Mouse (Mus musculus): Measurements from ENCODE around the gene Zfp442. TPM values are rescaled to one million over a fixed set of nuclear protein-coding genes. Genes with fewer than 3 reads are reported as not detected.
"Not testable (repeated sequence)": the region's sequence is repeated elsewhere in the genome, so short reads cannot be mapped to it uniquely, and the experiment has no call there.

Zfp442 gene
- 7.1 and 7.7 TPM in 2 replicates for polyA plus RNA-seq (2015; fragmentation: Nextera tagmentation; extraction: Ambion mirVana)

- not testable (repeated sequence) for H3K27me3 ChIP-seq (ENCODE audit: control insufficient read depth, insufficient read depth, low read depth, low read length); H3K9me3 ChIP-seq (ENCODE audit: control insufficient read depth, low read length); H3K36me3 ChIP-seq (ENCODE audit: control insufficient read depth, insufficient read depth, low read length); H3K4me1 ChIP-seq (replicated peaks; ENCODE audit: control insufficient read depth, insufficient read depth, low read length)
- Histone ChIP-seq H3K9ac (ENCODE audit: low read length) (peak within 1 kb of the TSS; percentile 66), H3K4me3 (ENCODE audit: low read length) (peak within 1 kb of the TSS; percentile 55), H3K4me2 (ENCODE audit: low read depth, low read length) (peak within 1 kb of the TSS; percentile 59), H3K27ac (ENCODE audit: low read length) (peak within 1 kb of the TSS; percentile 39; the same call in 1 of the 2 replicates)
- ATAC-seq (ENCODE audit: low read depth), result peak; percentile 100
- WGBS, result under 1% methylated on average over 18 of the region's 18 CpGs
Measured at GRCm38 (mm10) chr2:150451180-150451919, at the start of gene Zfp442. Gene Zfp442 (minus strand): TSS chr2:150451486.

GRCm38 (mm10) chr2:150500124-150500973 is 49.1 kb upstream of the Zfp442 start:
- Histone ChIP-seq H3K4me2 (ENCODE audit: low read depth, low read length) (peak overlapping the region; percentile 49), H3K4me3 (ENCODE audit: low read length) (peak overlapping the region; percentile 31)
- not testable (repeated sequence) for H3K9ac ChIP-seq (ENCODE audit: low read length); H3K9me3 ChIP-seq (ENCODE audit: control insufficient read depth, low read length); H3K27ac ChIP-seq (ENCODE audit: low read length); H3K36me3 ChIP-seq (ENCODE audit: control insufficient read depth, insufficient read depth, low read length); H3K27me3 ChIP-seq (ENCODE audit: control insufficient read depth, insufficient read depth, low read depth, low read length); H3K4me1 ChIP-seq (replicated peaks; ENCODE audit: control insufficient read depth, insufficient read depth, low read length)
- ATAC-seq (ENCODE audit: low read depth), result peak; percentile 77
- 26% methylated on average over 60 of the region's 60 CpGs for WGBS

GRCm38 (mm10) chr2:150493031-150493430 is 41.7 kb upstream of the Zfp442 start:
- no peaks in the 10 kb centered on the region for H3K27me3 ChIP-seq (ENCODE audit: control insufficient read depth, insufficient read depth, low read depth, low read length)
- no peaks in the 10 kb centered on the region for H3K4me1 ChIP-seq (replicated peaks; ENCODE audit: control insufficient read depth, insufficient read depth, low read length)
- H3K27ac ChIP-seq (ENCODE audit: low read length), result no peak overlapping the region
- no peaks in the 10 kb centered on the region; the same call in 1 of the 2 replicates for H3K9me3 ChIP-seq (ENCODE audit: control insufficient read depth, low read length)
- H3K36me3 ChIP-seq (ENCODE audit: control insufficient read depth, insufficient read depth, low read length), result no peaks in the 10 kb centered on the region
- no peak overlapping the region for H3K4me2 ChIP-seq (ENCODE audit: low read depth, low read length)
- H3K9ac ChIP-seq (ENCODE audit: low read length), result no peak overlapping the region
- no peak overlapping the region for H3K4me3 ChIP-seq (ENCODE audit: low read length)
- 67% methylated on average over 2 of the region's 2 CpGs for WGBS
- no peak for ATAC-seq (ENCODE audit: low read depth)

- H3K27me3 ChIP-seq (ENCODE audit: control insufficient read depth, insufficient read depth, low read depth, low read length); ATAC-seq (ENCODE audit: low read depth); H3K4me2 ChIP-seq (ENCODE audit: low read depth, low read length); H3K36me3 ChIP-seq (ENCODE audit: control insufficient read depth, insufficient read depth, low read length); H3K27ac ChIP-seq (ENCODE audit: low read length); H3K4me3 ChIP-seq (ENCODE audit: low read length); H3K9ac ChIP-seq (ENCODE audit: low read length); H3K9me3 ChIP-seq (ENCODE audit: control insufficient read depth, low read length); H3K4me1 ChIP-seq (replicated peaks; ENCODE audit: control insufficient read depth, insufficient read depth, low read length): not testable (repeated sequence)
- WGBS, result 65% methylated on average over 7 of the region's 8 CpGs
Measured at GRCm38 (mm10) chr2:150484939-150485778, 33.9 kb upstream of the Zfp442 start, which contains the start of gene Zfp345. Gene Zfp345 (minus strand): TSS chr2:150485091.

- H3K36me3 ChIP-seq (ENCODE audit: control insufficient read depth, insufficient read depth, low read length); H3K4me2 ChIP-seq (ENCODE audit: low read depth, low read length); H3K9me3 ChIP-seq (ENCODE audit: control insufficient read depth, low read length); H3K27me3 ChIP-seq (ENCODE audit: control insufficient read depth, insufficient read depth, low read depth, low read length); H3K27ac ChIP-seq (ENCODE audit: low read length); ATAC-seq (ENCODE audit: low read depth); H3K4me3 ChIP-seq (ENCODE audit: low read length); H3K4me1 ChIP-seq (replicated peaks; ENCODE audit: control insufficient read depth, insufficient read depth, low read length); H3K9ac ChIP-seq (ENCODE audit: low read length): not testable (repeated sequence)
- 91% methylated on average over 1 of the region's 1 CpGs for WGBS
Measured at GRCm38 (mm10) chr2:150439084-150439483, 12.2 kb downstream of the Zfp442 start.

- not testable (repeated sequence) for H3K4me2 ChIP-seq (ENCODE audit: low read depth, low read length); ATAC-seq (ENCODE audit: low read depth); H3K4me3 ChIP-seq (ENCODE audit: low read length); H3K27ac ChIP-seq (ENCODE audit: low read length); H3K9me3 ChIP-seq (ENCODE audit: control insufficient read depth, low read length); H3K9ac ChIP-seq (ENCODE audit: low read length); H3K36me3 ChIP-seq (ENCODE audit: control insufficient read depth, insufficient read depth, low read length); H3K27me3 ChIP-seq (ENCODE audit: control insufficient read depth, insufficient read depth, low read depth, low read length); H3K4me1 ChIP-seq (replicated peaks; ENCODE audit: control insufficient read depth, insufficient read depth, low read length)
- 89% methylated on average over 17 of the region's 17 CpGs for WGBS
Measured at GRCm38 (mm10) chr2:150412146-150412545, 39.1 kb downstream of the Zfp442 start.

- no peak for ATAC-seq (ENCODE audit: low read depth)
- no peak overlapping the region for H3K4me2 ChIP-seq (ENCODE audit: low read depth, low read length)
- no peak overlapping the region for H3K27ac ChIP-seq (ENCODE audit: low read length)
- WGBS, result 68% methylated on average over 1 of the region's 1 CpGs
- H3K4me1 ChIP-seq (replicated peaks; ENCODE audit: control insufficient read depth, insufficient read depth, low read length), result no peaks in the 10 kb centered on the region
- H3K27me3 ChIP-seq (ENCODE audit: control insufficient read depth, insufficient read depth, low read depth, low read length), result no peaks in the 10 kb centered on the region
- no peaks in the 10 kb centered on the region; the same call in 1 of the 2 replicates for H3K9me3 ChIP-seq (ENCODE audit: control insufficient read depth, low read length)
- H3K36me3 ChIP-seq (ENCODE audit: control insufficient read depth, insufficient read depth, low read length), result no peaks in the 10 kb centered on the region
- no peak overlapping the region for H3K4me3 ChIP-seq (ENCODE audit: low read length)
- H3K9ac ChIP-seq (ENCODE audit: low read length), result no peak overlapping the region
Measured at GRCm38 (mm10) chr2:150390198-150390597, 61.1 kb downstream of the Zfp442 start.

- not testable (repeated sequence) for H3K9me3 ChIP-seq (ENCODE audit: control insufficient read depth, low read length); H3K27ac ChIP-seq (ENCODE audit: low read length); H3K27me3 ChIP-seq (ENCODE audit: control insufficient read depth, insufficient read depth, low read depth, low read length); H3K4me3 ChIP-seq (ENCODE audit: low read length); H3K36me3 ChIP-seq (ENCODE audit: control insufficient read depth, insufficient read depth, low read length); H3K4me1 ChIP-seq (replicated peaks; ENCODE audit: control insufficient read depth, insufficient read depth, low read length); H3K9ac ChIP-seq (ENCODE audit: low read length); H3K4me2 ChIP-seq (ENCODE audit: low read depth, low read length); ATAC-seq (ENCODE audit: low read depth)
- WGBS, result 96% methylated on average over 18 of the region's 19 CpGs
Measured at GRCm38 (mm10) chr2:150385553-150386106, 65.7 kb downstream of the Zfp442 start.

All from lung, embryonic 16.5 days (tissue).